Mouse (Mus musculus): ENCODE results near the gene Agtrap. TPM values are rescaled to one million over a fixed set of nuclear protein-coding genes. Genes with fewer than 3 reads are reported as not detected.

Gene Agtrap
- total RNA-seq (2023; ENCODE audit: inconsistent age) = 10.7 to 19.8 TPM (median 15.4 TPM) in 4 replicates

GRCm38 (mm10) chr4:148087907-148088527 lies at the start of gene Agtrap:
TSS of gene Agtrap (minus strand) at chr4:148088031.

DNA sequence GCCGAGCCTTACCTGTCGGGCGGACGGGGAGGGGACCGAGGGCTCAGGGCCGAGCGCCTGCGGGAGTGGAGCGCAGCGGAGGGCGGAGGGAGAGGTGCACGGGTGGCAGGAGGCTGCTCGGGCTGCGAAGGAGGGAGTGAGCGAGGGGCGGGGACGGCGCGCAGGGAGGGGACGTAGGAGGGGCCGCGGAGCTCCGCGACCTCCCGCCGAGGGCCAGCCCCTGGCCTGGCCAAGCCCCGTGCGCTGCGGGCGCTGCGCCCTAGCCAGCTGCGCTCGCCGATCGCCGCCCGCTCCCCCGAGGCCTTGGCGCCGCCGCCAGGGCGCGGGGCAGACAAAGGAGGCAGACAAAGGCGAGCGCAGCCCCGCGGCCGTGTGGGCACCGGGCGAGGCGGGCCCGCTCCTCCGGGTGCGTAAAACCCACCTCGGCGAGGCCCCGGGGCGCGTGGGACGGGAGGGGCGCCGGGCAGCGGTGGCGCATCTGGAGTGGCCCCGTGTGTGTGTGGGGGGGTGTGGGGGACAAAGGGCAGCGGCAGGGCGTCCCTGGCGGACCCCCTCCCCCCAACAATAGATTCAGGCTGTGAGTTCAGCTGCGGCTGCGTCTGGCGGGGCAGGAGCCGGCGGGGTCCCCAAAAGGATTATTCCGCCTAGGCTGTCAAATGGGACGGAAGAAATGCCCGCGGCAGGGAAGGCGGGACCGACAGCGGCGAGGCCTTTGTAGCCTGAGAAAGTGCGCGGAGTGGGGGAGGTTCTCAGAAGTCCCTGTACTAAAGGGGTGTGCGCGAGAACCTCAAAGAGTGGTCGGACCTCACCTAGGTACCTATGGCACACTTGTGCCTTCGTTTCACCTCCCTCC lies 43.0 kb upstream of the Agtrap start, which contains the start of gene Draxin:
Draxin (minus strand) TSS at position 138 of the 853 bp plus-strand sequence.

DNA sequence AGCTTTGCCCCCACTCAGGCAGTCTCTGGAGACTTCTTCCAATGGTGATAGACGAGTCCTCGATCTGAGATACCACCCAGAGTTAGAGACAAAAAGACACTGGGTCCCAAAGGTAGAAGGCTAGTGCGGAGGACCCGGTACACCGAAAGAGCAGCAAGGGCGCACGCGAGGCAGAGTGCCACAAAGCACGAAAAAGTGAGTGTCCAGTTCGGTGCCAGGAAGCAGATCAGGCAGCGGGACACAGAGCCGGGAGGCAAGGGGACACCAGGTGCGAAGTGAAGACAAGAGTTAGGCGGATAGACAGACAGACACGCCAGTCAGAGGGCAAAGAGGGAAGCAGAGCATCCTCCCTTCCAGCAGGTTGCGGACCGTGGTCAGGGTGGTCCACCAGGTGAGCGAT lies 42.3 kb upstream of the Agtrap start, which contains the start of gene Mad2l2:
Mad2l2 (plus strand) TSS at position 252 of the 400 bp plus-strand sequence.

GRCm38 (mm10) chr4:148038600-148039253 lies 49.1 kb downstream of the Agtrap start, which contains the start of the genes Clcn6 and Mthfr:
TSS of gene Clcn6 (minus strand) at chr4:148038821.
TSS of gene Mthfr (plus strand) at chr4:148039077.

Other genes with a start within 250 kb of the Agtrap start
- 7.1 to 13.3 TPM (median 9.9 TPM) in 4 replicates for gene Zfp933, start 239.7 kb downstream of the Agtrap start, total RNA-seq (2023; ENCODE audit: inconsistent age)
- 42.8 to 49.4 TPM (median 44.6 TPM) in 4 replicates for gene Miip, start 219.2 kb downstream of the Agtrap start, total RNA-seq (2023; ENCODE audit: inconsistent age)
- gene Fv1, start 219.1 kb downstream of the Agtrap start, total RNA-seq (2023; ENCODE audit: inconsistent age) = 7.9 to 12.4 TPM (median 10.7 TPM) in 4 replicates
- 46.9 to 54.1 TPM (median 49.2 TPM) in 4 replicates for gene Mfn2, start 183.3 kb downstream of the Agtrap start, total RNA-seq (2023; ENCODE audit: inconsistent age)
- gene Plod1, start 151.3 kb downstream of the Agtrap start, total RNA-seq (2023; ENCODE audit: inconsistent age) = 5.7 to 8.3 TPM (median 6.9 TPM) in 4 replicates
- gene 2510039O18Rik, start 147.1 kb downstream of the Agtrap start, total RNA-seq (2023; ENCODE audit: inconsistent age) = 62.9 to 69.5 TPM (median 66.9 TPM) in 4 replicates
- gene Nppb, start 102.2 kb downstream of the Agtrap start, total RNA-seq (2023; ENCODE audit: inconsistent age) = not detected in 4 replicates
- not detected in 4 replicates for gene Nppa, start 87.3 kb downstream of the Agtrap start, total RNA-seq (2023; ENCODE audit: inconsistent age)
- 37.7 to 48.9 TPM (median 41.3 TPM) in 4 replicates for gene Clcn6, start 49.2 kb downstream of the Agtrap start, total RNA-seq (2023; ENCODE audit: inconsistent age)
- 14.1 to 18.0 TPM (median 15.4 TPM) in 4 replicates for gene Mthfr, start 49.0 kb downstream of the Agtrap start, total RNA-seq (2023; ENCODE audit: inconsistent age)
- gene Mad2l2, start 42.4 kb upstream of the Agtrap start, total RNA-seq (2023; ENCODE audit: inconsistent age) = 21.2 to 32.6 TPM (median 27.7 TPM) in 4 replicates
- gene Draxin, start 42.7 kb upstream of the Agtrap start, total RNA-seq (2023; ENCODE audit: inconsistent age) = not detected in 4 replicates
- gene Fbxo6, start 64.1 kb upstream of the Agtrap start, total RNA-seq (2023; ENCODE audit: inconsistent age) = 14.8 to 17.0 TPM (median 15.4 TPM) in 4 replicates
- gene Fbxo44, start 72.5 kb upstream of the Agtrap start, total RNA-seq (2023; ENCODE audit: inconsistent age) = 6.9 to 9.2 TPM (median 8.4 TPM) in 4 replicates
- not detected in 4 replicates for gene Fbxo2, start 72.6 kb upstream of the Agtrap start, total RNA-seq (2023; ENCODE audit: inconsistent age)
- gene Disp3, start 199.9 kb upstream of the Agtrap start, total RNA-seq (2023; ENCODE audit: inconsistent age) = not detected in 4 replicates